Mouse (Mus musculus) midbrain, embryonic 13.5 days (tissue): Measurements from ENCODE around the gene Tnfrsf25. TPM values are rescaled to one million over a fixed set of nuclear protein-coding genes. Genes with fewer than 3 reads are reported as not detected.

Experiments used
- ATAC-seq: fragments of 200-750 bp; cut with Nextera tagmentation; 2 replicates; pipeline ENCODE4 v1.8.0; 2017; ENCODE audit warnings: mild to moderate bottlenecking, moderate TSS enrichment, moderate library complexity
- H3K27ac ChIP-seq: fragments of 300-500 bp; sonication (generic); 2 replicates; pipeline ENCODE4 v1.5.1; 2015; ENCODE audit warnings: inconsistent platforms, mild to moderate bottlenecking, moderate library complexity
- H3K27me3 ChIP-seq: fragments of 300-500 bp; sonication (generic); 2 replicates; pipeline ENCODE4 v1.6.1; 2015; ENCODE audit warnings: mild to moderate bottlenecking, inconsistent platforms
- H3K36me3 ChIP-seq: fragments of 300-500 bp; sonication (generic); 2 replicates; pipeline ENCODE4 v1.6.1; 2015; ENCODE audit warnings: mild to moderate bottlenecking, inconsistent platforms
- H3K4me1 ChIP-seq: fragments of 300-500 bp; sonication (generic); replicated peaks from 2 replicates; pipeline ENCODE4 v1.6.1; 2015; ENCODE audit warnings: inconsistent platforms
- H3K4me2 ChIP-seq: fragments of 300-500 bp; sonication (generic); replicated peaks from 2 replicates; pipeline ENCODE4 v1.6.1; 2015; ENCODE audit warnings: moderate library complexity, mild to moderate bottlenecking, inconsistent platforms
- H3K4me3 ChIP-seq: fragments of 300-500 bp; sonication (generic); replicated peaks from 2 replicates; pipeline ENCODE4 v1.5.1; 2015; ENCODE audit warnings: mild to moderate bottlenecking, inconsistent platforms
- H3K9ac ChIP-seq: fragments of 300-500 bp; sonication (generic); replicated peaks from 2 replicates; pipeline ENCODE4 v1.6.1; 2015; ENCODE audit warnings: mild to moderate bottlenecking, inconsistent platforms
- H3K9me3 ChIP-seq: fragments of 300-500 bp; sonication (generic); 2 replicates; pipeline ENCODE4 v1.6.1; 2016; ENCODE audit warnings: mild to moderate bottlenecking, inconsistent platforms
- WGBS: fragments of 180-500 bp; shearing (Covaris S2); methylation state at CpG from one replicate; pipeline ENCODE4 v1.1.7; 2015; 5-methylcytosine and 5-hydroxymethylcytosine counted together
- polyA plus RNA-seq: library from polyadenylated mRNA; unstranded; fragments of >200 nt; fragmentation: Nextera tagmentation; extraction: Ambion mirVana; gene quantifications from 2 replicates; pipeline ENCODE4 v1.2.1, GENCODE M21; 2015

Tnfrsf25 gene
- polyA plus RNA-seq, 1 experiment from 2014 or later, result 0.87 TPM

DNA sequence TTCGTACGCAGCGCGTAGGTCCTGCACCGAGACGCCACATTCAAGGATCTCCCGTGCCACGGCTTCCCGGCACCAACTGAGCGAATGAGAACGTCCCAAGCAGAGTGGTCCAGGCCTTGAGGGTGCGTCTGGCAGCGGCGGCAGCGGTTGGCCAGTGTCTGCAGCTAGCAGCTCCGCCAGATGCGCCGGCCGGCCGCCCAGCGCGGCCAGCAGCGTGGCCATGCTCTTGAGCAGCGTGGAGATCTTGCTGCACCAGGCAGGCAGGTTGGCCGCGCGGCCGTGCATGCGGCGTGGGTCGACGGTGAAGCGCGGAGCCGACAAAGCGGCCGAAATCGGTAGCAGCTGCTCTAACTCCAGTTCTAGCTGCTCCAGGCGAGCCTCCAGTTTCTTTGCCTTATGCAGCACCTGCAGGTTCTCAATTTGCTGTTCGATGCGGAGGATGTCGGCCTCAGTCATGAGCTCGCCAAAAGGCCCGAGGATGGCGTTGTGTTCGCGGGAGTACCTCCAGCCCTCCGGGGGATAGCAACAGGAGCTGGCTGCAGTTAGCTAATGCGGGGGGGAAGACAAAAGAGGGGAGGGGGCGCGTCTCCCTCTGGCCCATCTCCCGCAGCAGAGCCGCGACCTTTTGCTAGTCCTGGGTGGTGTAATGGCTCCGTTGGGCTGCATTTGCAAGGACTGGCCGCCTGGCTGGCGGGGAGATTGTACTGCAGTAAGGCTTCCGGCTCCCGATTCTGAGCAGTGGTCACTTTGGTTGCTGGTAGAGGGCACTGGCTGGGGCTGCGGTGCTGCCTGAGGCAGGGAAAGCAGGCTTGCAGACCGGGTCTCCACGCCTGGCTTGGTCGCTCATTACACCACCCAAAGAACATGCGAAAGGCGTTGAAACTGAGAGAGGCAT lies 10.5 kb downstream of the Tnfrsf25 start:
- peaks cover 31% of the 10 kb centered on the region for H3K4me1 ChIP-seq
- no peak for ATAC-seq
- WGBS, result 3% methylated on average over 64 of the region's 65 CpGs
- H3K4me2 ChIP-seq, result peak overlapping the region; percentile 48
- H3K9ac ChIP-seq, result peak overlapping the region; percentile 36
- peaks cover 100% of the 10 kb centered on the region for H3K27me3 ChIP-seq
- H3K9me3 ChIP-seq, result no peaks in the 10 kb centered on the region
- H3K4me3 ChIP-seq, result peak overlapping the region; percentile 27
- no peaks in the 10 kb centered on the region for H3K36me3 ChIP-seq
- H3K27ac ChIP-seq, result no peak overlapping the region

DNA sequence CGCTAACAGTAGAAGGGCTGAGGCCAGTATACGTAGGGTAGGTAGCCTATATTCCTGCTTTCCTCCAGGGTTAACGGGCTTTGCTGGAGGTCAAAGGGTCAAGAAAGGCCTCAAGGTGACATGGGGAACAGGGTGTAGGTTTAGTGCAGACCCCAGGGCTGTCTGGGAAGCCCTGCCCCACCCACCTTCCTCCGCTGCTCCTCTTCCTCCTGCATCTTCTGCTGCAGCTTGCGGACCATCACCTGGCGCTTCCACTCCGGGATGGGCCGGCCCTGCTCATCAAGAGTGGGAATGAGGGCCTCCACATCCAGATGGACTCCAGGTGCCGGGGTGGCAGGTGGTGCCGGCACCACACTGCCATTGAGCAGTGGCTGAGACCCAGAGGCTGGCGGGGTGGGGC lies 12.2 kb downstream of the Tnfrsf25 start:
- 71% methylated on average over 11 of the region's 11 CpGs for whole genome bisulfite sequencing
- H3K36me3 ChIP-seq, result no peaks in the 10 kb centered on the region
- peaks cover 38% of the 10 kb centered on the region for H3K4me1 ChIP-seq
- ATAC-seq, result no peak
- peaks cover 100% of the 10 kb centered on the region for H3K27me3 ChIP-seq
- no peak overlapping the region for H3K9ac ChIP-seq
- no peak overlapping the region for H3K4me2 ChIP-seq
- H3K4me3 ChIP-seq, result no peak overlapping the region
- no peak overlapping the region for H3K27ac ChIP-seq
- H3K9me3 ChIP-seq, result no peaks in the 10 kb centered on the region

DNA sequence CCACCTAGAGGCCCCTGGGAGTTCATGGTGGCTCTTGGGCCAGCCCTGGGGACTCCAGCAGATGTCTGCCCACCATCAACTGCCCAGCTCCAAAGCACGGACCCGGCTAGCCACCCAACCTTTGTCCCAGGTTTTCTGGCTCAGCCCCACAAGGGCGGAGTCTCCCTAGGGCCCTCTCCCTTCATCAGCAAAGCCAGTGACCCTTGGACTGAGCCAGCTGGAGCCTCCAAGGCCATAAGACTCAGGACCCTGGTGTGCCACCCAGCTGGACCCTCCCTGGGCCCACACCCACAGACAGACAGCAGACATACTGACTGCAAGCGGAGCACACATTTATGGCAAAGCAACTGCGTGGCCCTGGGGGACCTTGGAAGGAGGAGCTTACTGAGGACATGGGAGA lies 13.1 kb downstream of the Tnfrsf25 start:
- peaks cover 100% of the 10 kb centered on the region for H3K27me3 ChIP-seq
- no peaks in the 10 kb centered on the region for H3K9me3 ChIP-seq
- H3K9ac ChIP-seq, result no peak overlapping the region
- H3K27ac ChIP-seq, result no peak overlapping the region
- no peak overlapping the region for H3K4me2 ChIP-seq
- peaks cover 38% of the 10 kb centered on the region for H3K4me1 ChIP-seq
- WGBS, result 58% methylated on average over 5 of the region's 5 CpGs
- no peak overlapping the region for H3K4me3 ChIP-seq
- H3K36me3 ChIP-seq, result no peaks in the 10 kb centered on the region
- ATAC-seq, result no peak

DNA sequence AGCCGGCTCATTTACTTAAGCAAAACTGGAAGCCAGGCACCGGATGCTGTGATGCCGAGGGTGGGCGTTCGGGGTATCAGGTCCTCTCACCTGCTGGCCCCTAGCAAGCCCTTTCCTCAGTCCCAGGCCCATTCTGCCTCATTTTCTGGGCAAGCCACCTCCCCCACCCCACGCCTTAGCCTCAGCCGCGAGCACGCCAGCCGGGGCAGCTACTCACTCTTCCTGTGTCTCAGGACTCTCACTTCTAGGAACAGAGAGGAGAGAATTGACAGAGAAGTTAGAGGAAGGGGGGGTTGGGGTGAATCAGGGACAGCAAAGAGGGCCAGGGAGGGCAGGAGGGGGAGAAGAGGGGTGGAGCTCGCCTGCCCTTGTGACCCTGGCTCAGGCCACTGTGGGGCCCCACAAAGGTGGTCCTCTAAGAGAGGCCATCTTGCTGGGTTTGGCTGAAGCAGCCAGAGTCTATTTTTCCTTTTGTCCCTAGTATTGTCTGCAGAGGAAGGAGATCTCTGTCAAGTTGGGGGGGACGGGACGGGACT lies 13.7 kb downstream of the Tnfrsf25 start:
- H3K9ac ChIP-seq, result no peak overlapping the region
- H3K9me3 ChIP-seq, result no peaks in the 10 kb centered on the region
- no peak for ATAC-seq
- peaks cover 38% of the 10 kb centered on the region for H3K4me1 ChIP-seq
- WGBS, result 19% methylated on average over 13 of the region's 13 CpGs
- H3K36me3 ChIP-seq, result no peaks in the 10 kb centered on the region
- H3K4me3 ChIP-seq, result no peak overlapping the region
- H3K27me3 ChIP-seq, result peaks cover 100% of the 10 kb centered on the region
- no peak overlapping the region for H3K4me2 ChIP-seq
- H3K27ac ChIP-seq, result no peak overlapping the region

DNA sequence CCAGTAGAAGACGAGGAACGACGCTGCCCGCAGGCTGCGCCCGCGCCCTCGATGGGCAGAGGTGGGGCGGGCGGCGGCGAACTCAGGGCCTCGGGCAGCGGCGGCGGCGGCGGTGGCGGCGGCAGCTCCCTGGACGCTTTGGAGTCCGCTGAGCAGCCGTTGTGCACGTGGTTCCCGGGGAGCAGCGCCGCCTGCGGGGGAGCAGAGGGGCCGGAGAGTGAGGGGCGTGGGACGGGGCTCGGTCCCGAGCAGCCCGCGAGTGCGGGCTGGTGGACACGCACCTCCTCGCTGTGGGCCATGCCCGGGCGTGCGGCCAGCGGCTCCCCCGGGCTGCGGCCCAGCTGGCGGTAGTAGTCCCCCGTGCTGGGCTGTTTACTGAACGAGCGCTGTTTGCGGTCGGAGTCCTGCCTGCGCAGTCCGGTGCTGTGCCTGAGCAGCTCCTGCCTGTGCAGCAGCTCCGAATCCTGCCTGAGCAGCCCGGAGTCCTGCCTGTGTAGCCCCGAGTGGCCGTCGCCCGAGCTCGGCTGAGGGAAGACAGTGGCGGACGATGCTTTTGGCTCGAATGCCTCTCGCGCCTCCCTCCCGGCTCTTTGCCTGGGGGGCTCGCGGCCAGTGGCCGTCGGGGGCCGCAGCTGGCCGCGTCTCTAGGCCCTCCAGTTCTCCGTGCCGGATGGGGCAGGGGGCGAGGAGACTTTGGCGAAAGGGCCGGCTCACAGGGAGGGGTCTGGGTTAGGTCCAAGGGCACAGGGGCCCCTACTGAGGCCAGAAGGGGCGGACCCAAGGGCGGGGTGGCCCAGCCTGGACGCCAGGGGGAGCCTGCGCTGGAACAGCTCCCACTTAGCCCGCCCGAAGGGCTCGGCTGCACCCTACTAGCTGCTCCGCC lies 15.3 kb downstream of the Tnfrsf25 start:
- H3K9me3 ChIP-seq, result no peaks in the 10 kb centered on the region
- peak; percentile 77 for ATAC-seq
- WGBS, result under 1% methylated on average over 57 of the region's 85 CpGs
- H3K4me3 ChIP-seq, result peak overlapping the region; percentile 36
- H3K27ac ChIP-seq, result no peak overlapping the region
- H3K27me3 ChIP-seq, result peaks cover 95% of the 10 kb centered on the region
- peak overlapping the region; percentile 56 for H3K4me2 ChIP-seq
- H3K36me3 ChIP-seq, result no peaks in the 10 kb centered on the region
- H3K4me1 ChIP-seq, result peaks cover 29% of the 10 kb centered on the region
- H3K9ac ChIP-seq, result 0 out of 2 replicates have a peak overlapping the region, but pooled peaks have one; percentile 32

DNA sequence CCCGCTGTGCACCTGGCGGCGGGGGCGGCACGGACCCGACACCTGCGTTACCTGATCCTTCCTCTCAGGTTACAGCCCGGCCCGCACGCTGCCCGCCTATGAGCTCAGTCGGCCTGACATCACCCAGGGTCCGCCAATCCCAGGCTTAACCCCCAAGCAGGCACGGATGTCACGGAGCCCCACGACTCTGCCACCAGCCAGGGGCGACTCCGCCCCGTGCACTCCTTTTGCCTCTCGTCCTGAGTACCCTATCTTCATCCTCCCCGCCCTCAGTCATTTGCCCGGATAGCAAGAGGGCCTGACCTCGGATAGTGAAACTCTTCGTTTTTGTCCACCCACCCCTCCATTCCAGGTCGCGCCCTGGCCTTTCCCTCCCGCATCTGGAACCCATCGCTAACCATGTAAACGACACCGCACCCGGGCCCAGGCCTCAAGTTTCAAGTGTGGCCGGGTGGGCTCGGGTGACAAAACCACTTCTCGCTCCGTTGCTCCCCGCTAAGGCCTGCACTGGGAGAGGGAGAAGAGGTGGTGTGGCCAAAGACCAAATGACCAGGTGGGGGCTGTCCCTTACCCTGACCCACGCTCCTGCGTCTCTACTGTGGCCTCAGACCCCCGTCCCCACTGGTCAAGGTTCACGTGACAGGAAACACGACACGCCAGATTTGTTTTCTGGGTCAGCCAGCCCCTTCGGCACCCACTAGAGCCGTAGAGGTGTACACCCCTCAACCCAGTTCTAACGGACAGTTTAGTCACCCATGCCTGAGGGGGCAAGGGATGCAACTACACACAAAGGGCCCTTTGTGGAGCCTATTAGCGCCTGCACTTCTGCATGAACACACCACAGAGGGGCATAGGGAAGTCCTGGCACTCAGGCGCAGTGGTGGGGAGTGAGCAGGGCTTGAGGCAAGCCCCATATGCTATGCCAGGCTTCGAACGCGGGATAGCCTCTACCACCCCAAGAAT lies 16.4 kb downstream of the Tnfrsf25 start:
- Histone ChIP-seq H3K27ac (no peak overlapping the region), H3K27me3 (peaks cover 93% of the 10 kb centered on the region), H3K4me2 (peak overlapping the region; percentile 56), H3K4me3 (peak overlapping the region; percentile 36), H3K9ac (no peak overlapping the region), H3K36me3 (no peaks in the 10 kb centered on the region), H3K4me1 (peaks cover 21% of the 10 kb centered on the region), H3K9me3 (no peaks in the 10 kb centered on the region)
- no peak for ATAC-seq
- 5% methylated on average over 50 of the region's 50 CpGs for WGBS

DNA sequence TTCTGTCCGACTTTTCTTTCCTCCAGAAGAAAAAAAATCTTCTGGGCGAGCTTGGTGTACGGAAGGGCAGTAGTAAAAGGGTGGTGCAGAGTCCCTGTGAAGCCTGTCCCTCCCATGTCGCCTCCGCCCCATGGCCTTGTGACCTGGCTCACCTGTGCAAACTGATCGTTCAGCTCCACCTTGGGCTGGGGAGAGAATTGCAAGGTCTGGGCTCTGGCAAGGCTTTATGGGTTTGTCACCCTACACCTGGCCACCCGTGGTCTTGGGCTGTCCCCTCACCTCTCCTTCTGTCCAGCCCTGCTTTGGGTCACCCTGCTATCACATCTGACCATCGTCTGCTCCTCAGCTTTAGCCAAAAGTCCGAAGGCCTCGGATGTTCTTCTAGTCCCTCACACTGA lies 17.0 kb downstream of the Tnfrsf25 start:
- no peak overlapping the region for H3K4me2 ChIP-seq
- peaks cover 91% of the 10 kb centered on the region for H3K27me3 ChIP-seq
- H3K9me3 ChIP-seq, result no peaks in the 10 kb centered on the region
- no peak for ATAC-seq
- H3K27ac ChIP-seq, result no peak overlapping the region
- H3K36me3 ChIP-seq, result no peaks in the 10 kb centered on the region
- H3K4me1 ChIP-seq, result peaks cover 21% of the 10 kb centered on the region
- WGBS, result 30% methylated on average over 10 of the region's 10 CpGs
- no peak overlapping the region for H3K9ac ChIP-seq
- no peak overlapping the region for H3K4me3 ChIP-seq

DNA sequence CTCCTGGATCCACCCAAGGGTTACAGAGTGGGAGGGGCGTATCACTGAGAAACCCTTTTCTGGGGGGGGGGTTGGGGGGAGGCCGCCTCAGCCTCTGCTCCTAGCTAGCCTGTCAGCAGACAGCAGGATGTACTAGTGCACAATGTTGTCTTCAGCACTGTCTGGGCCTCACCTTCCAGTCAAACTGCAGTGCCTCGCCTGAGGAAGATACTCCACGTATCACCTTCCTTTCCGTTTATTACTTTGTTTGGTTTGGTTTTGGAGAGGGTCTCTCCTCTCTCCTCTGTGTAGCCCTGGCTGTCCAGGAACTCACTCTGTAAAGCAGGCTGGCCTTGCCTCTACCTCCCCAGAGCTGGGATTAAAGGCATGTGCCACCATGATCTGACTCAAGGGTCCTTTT lies 17.5 kb downstream of the Tnfrsf25 start:
- H3K27me3 ChIP-seq, result peaks cover 89% of the 10 kb centered on the region
- no peak overlapping the region for H3K9ac ChIP-seq
- no peak overlapping the region for H3K27ac ChIP-seq
- peaks cover 21% of the 10 kb centered on the region for H3K4me1 ChIP-seq
- no peak overlapping the region for H3K4me3 ChIP-seq
- no peaks in the 10 kb centered on the region for H3K36me3 ChIP-seq
- ATAC-seq, result no peak
- no peak overlapping the region for H3K4me2 ChIP-seq
- WGBS, result 52% methylated on average over 5 of the region's 5 CpGs
- no peaks in the 10 kb centered on the region for H3K9me3 ChIP-seq

DNA sequence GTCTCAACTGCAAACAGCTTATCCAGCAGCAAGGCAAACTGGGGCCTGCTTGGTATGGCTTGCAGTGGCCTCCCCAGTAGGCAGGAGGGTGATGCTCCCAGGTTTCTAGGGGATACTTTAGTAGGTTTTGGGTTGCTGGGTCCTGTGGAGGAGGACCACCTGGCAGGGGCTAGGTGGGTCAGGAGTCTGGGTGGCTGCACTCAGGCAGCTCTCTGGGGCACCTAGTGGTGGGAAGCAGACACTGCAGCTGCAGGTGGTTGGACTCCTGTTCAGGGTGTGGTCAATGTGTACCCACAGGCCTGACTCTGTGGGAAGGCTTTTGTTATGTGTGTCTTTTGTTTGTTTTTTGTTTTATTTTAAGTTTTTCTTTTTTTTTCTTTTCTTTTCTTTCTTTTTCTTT lies 18.8 kb downstream of the Tnfrsf25 start:
- Histone ChIP-seq H3K4me1 (peaks cover 30% of the 10 kb centered on the region), H3K4me3 (no peak overlapping the region), H3K4me2 (no peak overlapping the region), H3K27ac (no peak overlapping the region), H3K9ac (no peak overlapping the region), H3K36me3 (no peaks in the 10 kb centered on the region), H3K27me3 (peaks cover 86% of the 10 kb centered on the region), H3K9me3 (no peaks in the 10 kb centered on the region)
- ATAC-seq, result no peak

DNA sequence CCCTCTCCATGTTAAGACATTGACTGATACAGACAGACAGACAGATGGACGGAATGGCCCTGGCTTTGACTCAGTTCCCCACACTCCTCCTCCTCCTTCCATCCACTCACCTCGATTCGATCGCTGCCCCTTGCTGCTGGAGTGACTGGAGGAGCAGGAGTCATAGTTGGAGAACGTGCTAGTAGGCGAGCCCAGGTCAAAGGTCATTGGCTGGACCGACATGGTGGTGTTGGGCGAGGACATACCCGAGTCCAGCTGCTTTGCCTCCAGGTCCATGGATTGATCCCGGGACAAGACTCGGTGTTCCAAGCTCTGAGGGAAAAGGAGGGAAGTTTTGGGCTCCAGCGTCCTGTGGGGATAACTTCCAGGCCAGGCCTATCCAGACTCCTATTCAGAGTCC lies 19.6 kb downstream of the Tnfrsf25 start:
- H3K27me3 ChIP-seq, result peaks cover 84% of the 10 kb centered on the region
- no peak overlapping the region for H3K9ac ChIP-seq
- H3K4me3 ChIP-seq, result no peak overlapping the region
- ATAC-seq, result no peak
- H3K36me3 ChIP-seq, result no peaks in the 10 kb centered on the region
- peaks cover 28% of the 10 kb centered on the region for H3K4me1 ChIP-seq
- 80% methylated on average over 12 of the region's 12 CpGs for WGBS
- no peaks in the 10 kb centered on the region for H3K9me3 ChIP-seq
- H3K4me2 ChIP-seq, result no peak overlapping the region
- no peak overlapping the region for H3K27ac ChIP-seq

DNA sequence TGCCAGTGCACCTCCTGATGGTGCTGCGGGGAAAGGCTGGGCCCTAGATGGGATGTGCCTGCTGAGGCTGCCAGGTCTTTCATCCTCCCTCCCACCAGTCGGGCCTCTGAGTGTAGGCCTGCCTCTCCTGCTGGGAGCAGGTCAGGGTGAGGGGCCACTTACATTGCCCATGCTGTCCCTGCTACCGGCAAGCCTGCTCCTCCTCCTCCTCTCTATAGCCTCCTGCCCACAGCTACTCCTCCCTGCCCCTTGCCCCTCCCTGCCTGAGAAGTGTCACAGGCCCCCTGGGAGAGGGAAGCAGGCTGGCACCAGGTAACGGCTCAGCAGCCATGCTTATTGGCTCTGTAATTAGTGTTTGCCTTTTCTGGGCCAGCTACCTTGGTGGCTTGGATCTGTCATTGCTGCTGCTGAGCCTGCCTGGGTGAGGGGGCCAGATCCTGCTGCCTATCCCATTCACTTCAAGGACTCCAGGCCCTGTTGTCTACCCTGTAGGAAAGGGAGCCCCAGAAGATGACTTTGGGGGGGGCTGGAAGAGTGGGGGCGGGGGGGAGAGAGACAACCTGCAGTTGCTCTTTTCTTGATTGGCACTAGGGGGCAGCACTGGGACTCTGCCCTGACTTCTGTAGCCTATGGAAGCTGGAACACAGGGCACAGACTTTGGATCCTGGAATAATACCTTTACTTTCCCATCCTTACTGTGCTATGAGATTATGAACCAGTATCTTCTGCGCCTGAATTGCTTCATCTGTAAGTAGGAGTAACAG lies 20.6 kb downstream of the Tnfrsf25 start:
- no peak overlapping the region for H3K4me2 ChIP-seq
- peaks cover 19% of the 10 kb centered on the region for H3K4me1 ChIP-seq
- ATAC-seq, result no peak

More for the DNA sequence above, 20.6 kb downstream of the Tnfrsf25 start:
- no peak overlapping the region for H3K9ac ChIP-seq
- WGBS, result 35% methylated on average over 6 of the region's 6 CpGs
- peaks cover 83% of the 10 kb centered on the region for H3K27me3 ChIP-seq
- H3K9me3 ChIP-seq, result no peaks in the 10 kb centered on the region
- H3K4me3 ChIP-seq, result no peak overlapping the region
- H3K27ac ChIP-seq, result no peak overlapping the region
- H3K36me3 ChIP-seq, result no peaks in the 10 kb centered on the region
